Mouse (Mus musculus): ENCODE measurements around the gene Deaf1.

Deaf1 gene

GRCm38 (mm10) chr7:141343696-141344095 is 16.2 kb upstream of the Deaf1 start:
- H3K27me3 ChIP-seq (ENCODE audit: insufficient read depth, low read length), result peaks cover 34% of the 10 kb centered on the region
- H3K36me3 ChIP-seq (ENCODE audit: insufficient read depth, low read length), result no peaks in the 10 kb centered on the region
- no peak overlapping the region for H3K4me3 ChIP-seq (replicated peaks; ENCODE audit: low read length)
- H3K4me1 ChIP-seq (replicated peaks; ENCODE audit: low read depth, low read length), result peaks cover 38% of the 10 kb centered on the region
- no peaks in the 10 kb centered on the region for H3K9me3 ChIP-seq (ENCODE audit: low read length)
- TF ChIP-seq NANOG (IDR thresholded peaks at IDR 0.05; ENCODE audit: borderline replicate concordance, low read length) (no peak), POU5F1 (IDR thresholded peaks at IDR 0.05; ENCODE audit: borderline replicate concordance, low read length) (no peak), CTCF (conservative IDR thresholded peaks at IDR 0.05; ENCODE audit: low read length) (no peak)

DNA sequence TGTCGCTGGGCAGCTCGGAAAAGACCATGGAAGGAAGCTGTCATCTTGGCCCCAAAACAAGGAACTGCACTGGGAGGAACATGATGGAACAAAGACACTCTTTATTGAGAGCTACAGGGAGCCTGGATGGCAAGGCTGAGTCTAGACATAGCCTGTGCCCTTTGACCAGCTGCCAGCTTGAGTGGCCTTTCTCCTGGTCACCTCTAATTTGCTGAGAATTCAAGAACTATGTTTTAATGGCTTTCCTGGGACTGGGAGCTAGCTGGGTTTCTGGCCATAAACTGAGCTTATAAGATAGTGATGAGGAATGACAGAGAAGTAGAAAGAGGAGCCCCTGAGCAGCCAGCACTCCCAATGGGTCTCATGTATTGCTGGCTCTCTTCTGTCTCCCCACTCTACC is 15.7 kb upstream of the Deaf1 start:
- TF ChIP-seq CTCF (conservative IDR thresholded peaks at IDR 0.05; ENCODE audit: low read length) (no peak), NANOG (IDR thresholded peaks at IDR 0.05; ENCODE audit: borderline replicate concordance, low read length) (no peak), POU5F1 (IDR thresholded peaks at IDR 0.05; ENCODE audit: borderline replicate concordance, low read length) (no peak)
- H3K4me1 ChIP-seq (replicated peaks; ENCODE audit: low read depth, low read length), result peaks cover 43% of the 10 kb centered on the region
- H3K4me3 ChIP-seq (replicated peaks; ENCODE audit: low read length), result no peak overlapping the region
- no peaks in the 10 kb centered on the region for H3K36me3 ChIP-seq (ENCODE audit: insufficient read depth, low read length)
- no peaks in the 10 kb centered on the region for H3K9me3 ChIP-seq (ENCODE audit: low read length)
- peaks cover 38% of the 10 kb centered on the region for H3K27me3 ChIP-seq (ENCODE audit: insufficient read depth, low read length)

DNA sequence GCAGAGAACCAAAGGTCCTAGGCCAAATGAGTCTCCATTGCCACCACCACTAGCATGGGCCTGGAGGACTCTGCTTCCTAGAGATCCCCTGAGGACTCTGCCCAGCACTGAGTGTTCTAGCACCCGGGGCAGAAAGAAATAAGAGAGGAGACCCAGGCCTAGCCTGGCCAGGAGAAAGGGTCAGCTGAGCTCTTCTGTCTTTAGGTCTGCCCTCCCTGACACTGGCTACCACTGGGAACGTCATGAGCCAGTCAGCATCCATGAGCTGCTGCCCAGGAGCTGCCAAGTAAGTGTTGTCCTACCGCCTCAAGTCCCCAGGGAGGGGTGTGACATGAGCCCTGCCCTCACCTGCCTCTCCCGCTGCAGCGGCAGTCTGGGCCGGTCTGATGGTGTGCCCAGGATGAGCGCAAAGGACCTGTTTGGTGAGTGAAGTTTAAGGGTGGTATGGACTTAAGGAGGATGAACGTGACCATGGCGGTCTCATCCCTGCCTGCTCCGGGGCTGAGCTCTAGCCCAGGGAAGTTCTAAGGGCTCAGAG is 14.3 kb upstream of the Deaf1 start:
- Histone ChIP-seq H3K9me3 (ENCODE audit: low read length) (no peaks in the 10 kb centered on the region), H3K36me3 (ENCODE audit: insufficient read depth, low read length) (no peaks in the 10 kb centered on the region), H3K27me3 (ENCODE audit: insufficient read depth, low read length) (peaks cover 50% of the 10 kb centered on the region), H3K4me3 (replicated peaks; ENCODE audit: low read length) (no peak overlapping the region), H3K4me1 (replicated peaks; ENCODE audit: low read depth, low read length) (peaks cover 50% of the 10 kb centered on the region)
- no peak for TF ChIP-seq CTCF (conservative IDR thresholded peaks at IDR 0.05; ENCODE audit: low read length)
- no peak for TF ChIP-seq POU5F1 (IDR thresholded peaks at IDR 0.05; ENCODE audit: borderline replicate concordance, low read length)
- no peak for TF ChIP-seq NANOG (IDR thresholded peaks at IDR 0.05; ENCODE audit: borderline replicate concordance, low read length)

- Histone ChIP-seq H3K9me3 (ENCODE audit: low read length) (no peaks in the 10 kb centered on the region), H3K36me3 (ENCODE audit: insufficient read depth, low read length) (no peaks in the 10 kb centered on the region), H3K4me3 (replicated peaks; ENCODE audit: low read length) (peak overlapping the region; percentile 77), H3K27me3 (ENCODE audit: insufficient read depth, low read length) (peaks cover 63% of the 10 kb centered on the region), H3K4me1 (replicated peaks; ENCODE audit: low read depth, low read length) (peaks cover 50% of the 10 kb centered on the region)
- TF ChIP-seq POU5F1 (IDR thresholded peaks at IDR 0.05; ENCODE audit: borderline replicate concordance, low read length), result no peak
- TF ChIP-seq NANOG (IDR thresholded peaks at IDR 0.05; ENCODE audit: borderline replicate concordance, low read length), result no peak
- no peak for TF ChIP-seq CTCF (conservative IDR thresholded peaks at IDR 0.05; ENCODE audit: low read length)
Observed at GRCm38 (mm10) chr7:141340476-141340875, 13.0 kb upstream of the Deaf1 start.

GRCm38 (mm10) chr7:141340023-141340422 is 12.5 kb upstream of the Deaf1 start:
- H3K4me1 ChIP-seq (replicated peaks; ENCODE audit: low read depth, low read length), result peaks cover 50% of the 10 kb centered on the region
- no peak for TF ChIP-seq NANOG (IDR thresholded peaks at IDR 0.05; ENCODE audit: borderline replicate concordance, low read length)
- TF ChIP-seq CTCF (conservative IDR thresholded peaks at IDR 0.05; ENCODE audit: low read length), result no peak
- no peak for TF ChIP-seq POU5F1 (IDR thresholded peaks at IDR 0.05; ENCODE audit: borderline replicate concordance, low read length)
- H3K36me3 ChIP-seq (ENCODE audit: insufficient read depth, low read length), result no peaks in the 10 kb centered on the region
- H3K4me3 ChIP-seq (replicated peaks; ENCODE audit: low read length), result peak overlapping the region; percentile 77
- H3K9me3 ChIP-seq (ENCODE audit: low read length), result no peaks in the 10 kb centered on the region
- H3K27me3 ChIP-seq (ENCODE audit: insufficient read depth, low read length), result peaks cover 63% of the 10 kb centered on the region

DNA sequence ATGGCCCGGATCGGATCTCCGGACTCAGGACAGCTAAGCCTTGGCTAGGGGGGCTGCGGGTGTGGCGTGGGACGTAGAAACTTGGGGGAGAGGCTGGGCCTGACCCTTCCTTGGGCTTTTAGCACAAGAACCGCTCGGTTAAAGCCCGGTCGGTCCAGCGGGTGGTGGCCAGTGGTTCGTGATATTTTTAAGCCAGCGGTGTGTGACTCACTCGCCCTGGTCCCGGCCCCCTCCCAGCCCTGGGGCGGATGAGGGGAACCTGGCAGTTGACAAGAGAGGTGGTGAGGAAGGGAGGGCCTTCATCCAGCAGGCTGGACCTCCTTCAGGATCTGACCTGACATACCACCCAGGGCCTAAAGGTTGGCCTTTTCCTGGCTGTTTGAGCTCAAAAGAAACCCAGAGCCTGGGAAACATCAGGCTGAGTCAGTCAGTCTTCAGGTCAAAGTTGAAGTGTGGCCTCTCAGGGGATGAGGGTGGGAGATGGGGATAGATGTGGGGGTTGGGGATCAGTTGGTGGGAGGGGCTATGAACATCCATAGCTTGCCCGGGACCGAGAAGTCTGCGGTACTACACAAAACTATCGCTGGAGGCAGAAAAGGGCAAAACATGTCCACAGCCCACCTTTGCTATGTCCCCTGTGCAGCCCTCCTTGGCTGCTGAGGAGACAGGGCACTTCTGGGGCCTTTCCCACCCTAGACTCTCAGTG is 11.9 kb upstream of the Deaf1 start:
- peak overlapping the region; percentile 77 for H3K4me3 ChIP-seq (replicated peaks; ENCODE audit: low read length)
- no peaks in the 10 kb centered on the region for H3K36me3 ChIP-seq (ENCODE audit: insufficient read depth, low read length)
- no peaks in the 10 kb centered on the region for H3K9me3 ChIP-seq (ENCODE audit: low read length)
- H3K4me1 ChIP-seq (replicated peaks; ENCODE audit: low read depth, low read length), result peaks cover 50% of the 10 kb centered on the region
- TF ChIP-seq CTCF (conservative IDR thresholded peaks at IDR 0.05; ENCODE audit: low read length) (no peak), NANOG (IDR thresholded peaks at IDR 0.05; ENCODE audit: borderline replicate concordance, low read length) (no peak), POU5F1 (IDR thresholded peaks at IDR 0.05; ENCODE audit: borderline replicate concordance, low read length) (no peak)
- peaks cover 63% of the 10 kb centered on the region for H3K27me3 ChIP-seq (ENCODE audit: insufficient read depth, low read length)

DNA sequence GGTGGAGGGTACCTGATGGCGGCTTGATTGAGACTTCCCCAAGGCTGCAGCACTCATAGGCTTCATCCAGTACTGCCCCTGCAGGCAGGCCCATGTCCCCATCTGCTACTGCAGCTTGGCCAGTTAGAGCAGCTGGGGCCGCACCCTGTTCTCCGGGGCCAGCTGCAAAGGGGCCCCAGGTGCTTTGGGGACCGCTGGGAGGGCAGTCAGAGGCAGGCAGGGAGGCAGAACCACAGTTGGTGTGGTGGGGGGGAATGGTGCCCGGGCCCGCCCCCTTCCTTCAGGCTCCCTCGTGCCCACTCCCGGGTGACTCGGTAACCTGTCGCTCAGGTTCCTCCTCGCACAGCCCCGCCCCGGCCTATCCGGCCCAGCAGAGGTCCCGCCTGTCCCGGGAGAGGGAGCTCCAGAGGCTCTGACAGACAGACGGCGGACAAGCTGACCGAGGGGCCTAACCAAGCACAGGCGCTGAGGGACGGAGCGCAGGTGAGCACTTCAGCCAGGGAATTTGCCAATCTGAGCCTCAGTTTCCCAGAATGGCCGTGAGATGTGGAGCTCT is 11.2 kb upstream of the Deaf1 start, which contains the start of gene Eps8l2:
Gene Eps8l2, plus strand, starts transcription at position 305 of the 556 bp plus-strand sequence.
- Histone ChIP-seq H3K36me3 (ENCODE audit: insufficient read depth, low read length) (no peaks in the 10 kb centered on the region), H3K4me1 (replicated peaks; ENCODE audit: low read depth, low read length) (peaks cover 50% of the 10 kb centered on the region), H3K4me3 (replicated peaks; ENCODE audit: low read length) (peak within 1 kb of the TSS; percentile 77), H3K27me3 (ENCODE audit: insufficient read depth, low read length) (peaks cover 61% of the 10 kb centered on the region), H3K9me3 (ENCODE audit: low read length) (no peaks in the 10 kb centered on the region)
- TF ChIP-seq NANOG (IDR thresholded peaks at IDR 0.05; ENCODE audit: borderline replicate concordance, low read length), result no peak
- TF ChIP-seq POU5F1 (IDR thresholded peaks at IDR 0.05; ENCODE audit: borderline replicate concordance, low read length), result no peak
- no peak for TF ChIP-seq CTCF (conservative IDR thresholded peaks at IDR 0.05; ENCODE audit: low read length)

DNA sequence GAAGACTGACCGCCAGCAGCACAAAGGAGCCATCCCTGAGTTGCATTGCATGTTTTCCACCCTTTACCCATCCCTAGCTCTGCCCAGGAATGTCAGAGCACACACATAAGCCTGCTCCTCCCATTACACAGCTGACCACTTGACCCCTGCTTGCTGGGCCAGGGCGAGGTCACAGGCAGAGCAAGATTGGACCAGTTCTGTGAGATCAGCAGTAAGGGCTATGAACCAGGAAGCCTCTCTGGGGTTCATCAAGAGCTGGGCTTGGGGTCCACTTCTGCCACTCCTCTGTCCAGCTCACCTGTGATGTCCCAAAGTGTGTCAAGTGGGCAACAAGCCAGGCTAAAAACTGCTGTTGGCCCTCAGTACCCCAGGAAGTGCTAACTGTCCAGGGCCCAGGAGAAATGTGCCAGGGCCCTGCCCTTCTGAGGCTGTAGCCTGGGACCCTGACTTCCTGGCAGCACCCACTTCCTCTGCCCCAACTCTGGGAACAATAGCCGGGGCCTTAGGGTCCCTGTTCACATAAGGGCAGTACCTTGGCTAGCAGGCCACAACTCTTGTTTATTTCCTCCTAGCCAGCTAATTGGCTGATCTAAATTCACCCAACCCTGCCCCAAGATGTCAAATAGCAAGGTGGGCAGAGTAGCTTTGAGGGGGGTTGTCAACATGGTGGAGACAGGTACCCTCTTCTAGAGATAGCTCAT is 10.4 kb upstream of the Deaf1 start:
- H3K4me1 ChIP-seq (replicated peaks; ENCODE audit: low read depth, low read length), result peaks cover 50% of the 10 kb centered on the region
- H3K9me3 ChIP-seq (ENCODE audit: low read length), result no peaks in the 10 kb centered on the region
- H3K36me3 ChIP-seq (ENCODE audit: insufficient read depth, low read length), result no peaks in the 10 kb centered on the region
- no peak for TF ChIP-seq POU5F1 (IDR thresholded peaks at IDR 0.05; ENCODE audit: borderline replicate concordance, low read length)
- TF ChIP-seq CTCF (conservative IDR thresholded peaks at IDR 0.05; ENCODE audit: low read length), result no peak
- TF ChIP-seq NANOG (IDR thresholded peaks at IDR 0.05; ENCODE audit: borderline replicate concordance, low read length), result no peak
- H3K4me3 ChIP-seq (replicated peaks; ENCODE audit: low read length), result no peak overlapping the region
- peaks cover 54% of the 10 kb centered on the region for H3K27me3 ChIP-seq (ENCODE audit: insufficient read depth, low read length)

All from E14TG2a.4 (cell line).